29 mouse cellular contexts compared by ENCODE assay signal in genomic region chr1:91931786-91932185, GRCm38 (mm10).
A peak's percentile ranks its signal among the peaks of the same experiment; 100 is the strongest.
DNase-seq lines count a peak whose midpoint lies in the region; ATAC-seq and TF ChIP-seq lines count a peak whose summit lies in the region.
"Had no signal": no experiment of that assay in that cellular context is flagged by ENCODE, and none has a peak within 500 bp of the region (broad histone marks: within the 10 kb centered on the region; RNA-seq: fewer than 3 reads in every experiment).

No protein-coding gene starts in this region.

- H3K27me3 ChIP-seq in kidney, embryonic 16.5 days (ENCODE audit: insufficient read depth, low read length), result no peaks in the 10 kb centered on the region
- H3K27me3 ChIP-seq: embryonic facial prominence, embryonic 12.5 days; forebrain, embryonic 15.5 days; heart, embryonic 13.5 days; limb, embryonic 15.5 days; liver, embryonic 13.5 days; megakaryocyte, embryonic 14.5 days; midbrain, embryonic 12.5 days; neural tube, embryonic 13.5 days had no signal

- intact Hi-C loops in gastrocnemius, adult 2 months (cut with DNase I), result no loop called here

- H3K9ac ChIP-seq in kidney, embryonic 16.5 days (replicated peaks; ENCODE audit: low read length), result no peak overlapping the region
- H3K9ac ChIP-seq: embryonic facial prominence, embryonic 12.5 days; forebrain, embryonic 15.5 days; heart, embryonic 13.5 days; hindbrain, embryonic 14.5 days; limb, embryonic 15.5 days; liver, embryonic 13.5 days; midbrain, embryonic 12.5 days; neural tube, embryonic 13.5 days had no signal

- no peak for TF ChIP-seq CTCF in gastrocnemius, adult 2 months (IDR thresholded peaks at IDR 0.05)

- no peaks in the 10 kb centered on the region for H3K9me3 ChIP-seq in kidney, embryonic 16.5 days (ENCODE audit: low read length)
- H3K9me3 ChIP-seq: embryonic facial prominence, embryonic 12.5 days; forebrain, embryonic 15.5 days; G1E; heart, embryonic 13.5 days; limb, embryonic 10.5 days; limb, embryonic 15.5 days; liver, embryonic 13.5 days; megakaryocyte, embryonic 14.5 days; midbrain, embryonic 12.5 days; neural tube, embryonic 13.5 days had no signal

- H3K4me3 ChIP-seq in gastrocnemius, adult 2 months, result no peak overlapping the region
- H3K4me3 ChIP-seq in kidney, embryonic 16.5 days (ENCODE audit: low read length), result no peak overlapping the region
- H3K4me3 ChIP-seq: embryonic facial prominence, embryonic 12.5 days; forebrain, embryonic 15.5 days; heart, embryonic 13.5 days; limb, embryonic 10.5 days; limb, embryonic 15.5 days; liver, embryonic 13.5 days; megakaryocyte, embryonic 14.5 days; midbrain, embryonic 12.5 days; neural tube, embryonic 13.5 days had no signal

- peak; percentile 16 for DNase-seq in cerebellum, adult 9-11 months
- no peak for DNase-seq in cerebellum, adult 8-10 months
- DNase-seq in gastrocnemius, adult 2 months, result no peak
- DNase-seq in gastrocnemius, postnatal 4 days (ENCODE audit: low spot score in 2 of 2), result no peak
- peak; percentile 44 for DNase-seq in kidney, postnatal 10 days
- DNase-seq in kidney, postnatal 36 days, result peak; percentile 46 to 66
- DNase-seq: adrenal gland, adult 8-10 months; embryo, embryonic 11 days; heart, postnatal 10 days; liver, embryonic 13.5 days; lung, adult 18-20 months; lung, postnatal 4 days; right cerebral cortex, postnatal 4 days; thymus, adult 18-20 months; thymus, postnatal 25 days had no signal

- H3K36me3 ChIP-seq in kidney, embryonic 16.5 days (ENCODE audit: insufficient read depth, low read length), result peaks cover 31% of the 10 kb centered on the region

- H3K4me2 ChIP-seq in kidney, embryonic 16.5 days (replicated peaks; ENCODE audit: low read depth, low read length), result no peak overlapping the region
- H3K4me2 ChIP-seq: embryonic facial prominence, embryonic 12.5 days; forebrain, embryonic 15.5 days; heart, embryonic 13.5 days; hindbrain, embryonic 14.5 days; limb, embryonic 15.5 days; liver, embryonic 13.5 days; midbrain, embryonic 12.5 days; neural tube, embryonic 13.5 days had no signal

- no peak for ATAC-seq in kidney, embryonic 16.5 days (ENCODE audit: low FRiP score, low TSS enrichment)
- ATAC-seq: forebrain, embryonic 15.5 days; lung, postnatal 0 days had no signal

- no peaks in the 10 kb centered on the region for H3K4me1 ChIP-seq in kidney, embryonic 16.5 days (ENCODE audit: insufficient read depth, low read length)
- H3K4me1 ChIP-seq: embryonic facial prominence, embryonic 12.5 days; forebrain, embryonic 15.5 days; liver, embryonic 13.5 days; midbrain, embryonic 12.5 days; neural tube, embryonic 13.5 days had no signal

- 90% methylated on average over 3 of the region's 3 CpGs for WGBS in kidney, embryonic 16.5 days

- peak overlapping the region; percentile 73 for H3K27ac ChIP-seq in gastrocnemius, adult 2 months
- no peak overlapping the region for H3K27ac ChIP-seq in kidney, embryonic 16.5 days (ENCODE audit: low read length)
- H3K27ac ChIP-seq: embryonic facial prominence, embryonic 12.5 days; forebrain, embryonic 15.5 days; heart, embryonic 13.5 days; hindbrain, embryonic 14.5 days; kidney, postnatal 0 days; limb, embryonic 10.5 days; limb, embryonic 15.5 days; liver, embryonic 13.5 days; midbrain, embryonic 12.5 days; neural tube, embryonic 13.5 days; stomach, postnatal 0 days had no signal

Comparison
In these comparisons a context has a peak if more than half of its experiments do, and no peak if none do; other contexts are left out.
1. DNase-seq: peak in cerebellum, adult 9-11 months (single experiment), kidney, postnatal 10 days (single experiment) and kidney, postnatal 36 days (2 of 2); none in cerebellum, adult 8-10 months (single experiment), gastrocnemius, adult 2 months (single experiment) and gastrocnemius, postnatal 4 days (0 of 2).